Mouse (Mus musculus): Measurements from ENCODE around the gene Atp6v0c. TPM values are rescaled to one million over a fixed set of nuclear protein-coding genes. Genes with fewer than 3 reads are reported as not detected.
A peak's percentile ranks its signal among the peaks of the same experiment; 100 is the strongest.

Atp6v0c gene
- polyA plus RNA-seq, 1 experiment from 2014 or later = 473 TPM

- H3K9me3 ChIP-seq (ENCODE audit: low read depth, low read length) = no peaks in the 10 kb centered on the region
- no peak for DNase-seq
- 0 out of 2 replicates have a peak overlapping the region, but pooled peaks have one; percentile 81 for H3K4me2 ChIP-seq
- no peak for TF ChIP-seq CTCF (IDR thresholded peaks at IDR 0.05; ENCODE audit: low read depth)
- ATAC-seq (ENCODE audit: insufficient read depth) = no peak
- no peaks in the 10 kb centered on the region for H3K27me3 ChIP-seq (ENCODE audit: insufficient read depth, low read length)
- H3K36me3 ChIP-seq (ENCODE audit: insufficient read depth) = peaks cover 28% of the 10 kb centered on the region
- no peak overlapping the region for H3K9ac ChIP-seq
- H3K4me1 ChIP-seq (ENCODE audit: insufficient read depth) = peaks cover 9% of the 10 kb centered on the region; the same call in 1 of the 2 replicates
- H3K4me3 ChIP-seq (ENCODE audit: low read depth, low read length) = no peak overlapping the region
- WGBS = 84% methylated on average over 6 of the region's 6 CpGs
- H3K27ac ChIP-seq (ENCODE audit: low read depth) = no peak overlapping the region
These were observed 2.4 kb downstream of the Atp6v0c start for GRCm38 (mm10) chr17:24167120-24167519.

DNA sequence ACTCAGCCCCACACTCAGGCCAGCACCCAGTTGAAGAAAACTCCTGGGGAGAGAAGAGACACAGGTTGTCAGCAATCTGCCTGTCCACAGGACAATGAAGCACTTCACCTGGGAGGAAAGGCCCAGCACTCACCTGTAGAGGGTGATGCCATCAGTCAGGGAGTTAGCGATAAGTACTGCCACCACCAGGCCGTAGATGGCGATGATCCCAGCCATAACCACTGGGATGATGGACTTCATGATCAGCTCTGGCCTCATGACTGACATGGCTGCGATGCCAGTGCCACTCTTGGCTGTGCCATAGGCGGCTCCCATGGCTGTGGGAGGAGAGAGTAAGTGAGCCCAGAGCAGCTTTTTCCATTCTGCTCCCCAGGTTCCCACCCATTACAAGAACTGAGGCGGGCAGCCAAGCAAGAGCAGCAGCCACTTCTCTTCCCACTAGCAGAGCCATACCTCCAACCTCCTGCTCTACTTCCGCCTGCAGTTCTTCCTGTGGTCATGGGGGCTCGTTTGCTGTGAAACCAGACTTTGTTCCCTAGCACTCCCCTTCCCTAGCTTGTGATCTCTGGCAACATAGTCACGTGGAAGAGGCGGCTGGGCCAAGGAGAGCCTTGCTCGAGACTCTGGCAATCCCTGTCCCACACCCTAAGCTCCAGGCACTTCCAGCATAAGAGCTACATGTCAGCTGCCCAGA lies 4.8 kb downstream of the Atp6v0c start:
- Histone ChIP-seq H3K36me3 (ENCODE audit: insufficient read depth) (peaks cover 28% of the 10 kb centered on the region), H3K4me1 (ENCODE audit: insufficient read depth) (peaks cover 9% of the 10 kb centered on the region; the same call in 1 of the 2 replicates), H3K9me3 (ENCODE audit: low read depth, low read length) (no peaks in the 10 kb centered on the region), H3K9ac (no peak overlapping the region), H3K4me2 (no peak overlapping the region), H3K27me3 (ENCODE audit: insufficient read depth, low read length) (no peaks in the 10 kb centered on the region), H3K27ac (ENCODE audit: low read depth) (no peak overlapping the region; the same call in 1 of the 2 replicates), H3K4me3 (ENCODE audit: low read depth, low read length) (no peak overlapping the region)
- ATAC-seq (ENCODE audit: insufficient read depth) (no peak), DNase-seq (no peak)
- peak; percentile 21; the same call in 1 of the 2 replicates for TF ChIP-seq CTCF (IDR thresholded peaks at IDR 0.05; ENCODE audit: low read depth)
- WGBS = 85% methylated on average over 11 of the region's 11 CpGs

GRCm38 (mm10) chr17:24163176-24163962 lies 6.1 kb downstream of the Atp6v0c start, which contains the start of gene Amdhd2:
TSS of gene Amdhd2 (minus strand) at chr17:24163766.
- Histone ChIP-seq H3K4me2 (peak within 1 kb of the TSS; percentile 96), H3K36me3 (ENCODE audit: insufficient read depth) (peaks cover 28% of the 10 kb centered on the region), H3K4me1 (ENCODE audit: insufficient read depth) (peaks cover 9% of the 10 kb centered on the region; the same call in 1 of the 2 replicates), H3K9ac (peak within 1 kb of the TSS; percentile 74), H3K4me3 (ENCODE audit: low read depth, low read length) (peak within 1 kb of the TSS; percentile 68), H3K9me3 (ENCODE audit: low read depth, low read length) (no peaks in the 10 kb centered on the region), H3K27me3 (ENCODE audit: insufficient read depth, low read length) (no peaks in the 10 kb centered on the region), H3K27ac (ENCODE audit: low read depth) (peak within 1 kb of the TSS; percentile 72; the same call in 1 of the 2 replicates)
- ATAC-seq (ENCODE audit: insufficient read depth) (peak; percentile 93), DNase-seq (peak; percentile 98)
- WGBS = under 1% methylated on average over 47 of the region's 47 CpGs
- TF ChIP-seq CTCF (IDR thresholded peaks at IDR 0.05; ENCODE audit: low read depth) = no peak

DNA sequence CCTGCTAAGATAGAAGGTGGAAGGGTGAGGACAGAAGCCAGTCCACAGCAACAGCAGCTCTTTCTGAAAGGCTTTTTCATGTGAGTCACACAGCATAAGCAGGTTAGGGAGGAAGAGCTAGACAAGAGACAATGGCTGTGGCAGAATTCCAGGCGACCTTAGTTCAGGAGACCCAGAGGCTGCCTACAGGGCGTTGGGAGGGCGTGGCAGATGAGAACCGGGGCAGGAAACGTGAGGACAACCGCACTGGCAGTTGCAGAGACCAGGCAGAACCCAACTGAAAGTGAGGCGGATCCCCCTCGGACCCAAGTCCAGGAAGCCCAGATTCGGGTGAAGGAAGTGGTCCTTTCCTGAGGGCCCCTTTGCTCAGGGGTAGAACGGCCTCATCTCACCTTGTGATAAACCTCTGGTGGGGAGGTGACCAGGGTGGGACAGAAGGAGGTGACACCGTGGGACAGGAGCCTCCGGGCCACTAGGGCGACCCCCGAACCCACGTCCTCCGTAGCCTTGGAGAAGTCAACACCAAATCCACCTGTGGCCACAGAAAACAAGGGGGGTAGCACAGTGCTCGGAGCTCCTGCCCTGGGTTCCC lies 6.8 kb downstream of the Atp6v0c start:
- H3K27ac ChIP-seq (ENCODE audit: low read depth) = no peak overlapping the region
- no peak for TF ChIP-seq CTCF (IDR thresholded peaks at IDR 0.05; ENCODE audit: low read depth)
- peak overlapping the region; percentile 96 for H3K4me2 ChIP-seq
- no peaks in the 10 kb centered on the region for H3K9me3 ChIP-seq (ENCODE audit: low read depth, low read length)
- peak overlapping the region; percentile 68 for H3K4me3 ChIP-seq (ENCODE audit: low read depth, low read length)
- peak overlapping the region; percentile 74 for H3K9ac ChIP-seq
- DNase-seq (peak; percentile 36), ATAC-seq (ENCODE audit: insufficient read depth) (peak; percentile 30)
- WGBS = 18% methylated on average over 17 of the region's 17 CpGs
- peaks cover 3% of the 10 kb centered on the region; the same call in 1 of the 2 replicates for H3K4me1 ChIP-seq (ENCODE audit: insufficient read depth)
- H3K36me3 ChIP-seq (ENCODE audit: insufficient read depth) = peaks cover 27% of the 10 kb centered on the region
- no peaks in the 10 kb centered on the region for H3K27me3 ChIP-seq (ENCODE audit: insufficient read depth, low read length)

GRCm38 (mm10) chr17:24161466-24161865 lies 8.0 kb downstream of the Atp6v0c start:
- DNase-seq (no peak), ATAC-seq (ENCODE audit: insufficient read depth) (no peak)
- no peak overlapping the region for H3K4me3 ChIP-seq (ENCODE audit: low read depth, low read length)
- H3K9me3 ChIP-seq (ENCODE audit: low read depth, low read length) = no peaks in the 10 kb centered on the region
- peaks cover 20% of the 10 kb centered on the region for H3K36me3 ChIP-seq (ENCODE audit: insufficient read depth)
- no peak for TF ChIP-seq CTCF (IDR thresholded peaks at IDR 0.05; ENCODE audit: low read depth)
- no peak overlapping the region for H3K9ac ChIP-seq
- H3K27ac ChIP-seq (ENCODE audit: low read depth) = no peak overlapping the region
- H3K4me2 ChIP-seq = no peak overlapping the region
- no peaks in the 10 kb centered on the region for H3K27me3 ChIP-seq (ENCODE audit: insufficient read depth, low read length)
- H3K4me1 ChIP-seq (ENCODE audit: insufficient read depth) = no peaks in the 10 kb centered on the region
- WGBS = 77% methylated on average over 5 of the region's 5 CpGs

- WGBS = 85% methylated on average over 4 of the region's 4 CpGs
- H3K9me3 ChIP-seq (ENCODE audit: low read depth, low read length) = no peaks in the 10 kb centered on the region
- H3K4me1 ChIP-seq (ENCODE audit: insufficient read depth) = no peaks in the 10 kb centered on the region
- H3K4me2 ChIP-seq = no peak overlapping the region
- no peaks in the 10 kb centered on the region for H3K27me3 ChIP-seq (ENCODE audit: insufficient read depth, low read length)
- no peak overlapping the region for H3K9ac ChIP-seq
- no peak overlapping the region for H3K4me3 ChIP-seq (ENCODE audit: low read depth, low read length)
- no peak for ATAC-seq (ENCODE audit: insufficient read depth)
- DNase-seq = no peak
- peaks cover 9% of the 10 kb centered on the region; the same call in 1 of the 2 replicates for H3K36me3 ChIP-seq (ENCODE audit: insufficient read depth)
- TF ChIP-seq CTCF (IDR thresholded peaks at IDR 0.05; ENCODE audit: low read depth) = no peak
- H3K27ac ChIP-seq (ENCODE audit: low read depth) = no peak overlapping the region
These were observed 12.0 kb downstream of the Atp6v0c start for GRCm38 (mm10) chr17:24157526-24157925.
